18 mouse cellular contexts compared by ENCODE assay signal in the genomic region with DNA sequence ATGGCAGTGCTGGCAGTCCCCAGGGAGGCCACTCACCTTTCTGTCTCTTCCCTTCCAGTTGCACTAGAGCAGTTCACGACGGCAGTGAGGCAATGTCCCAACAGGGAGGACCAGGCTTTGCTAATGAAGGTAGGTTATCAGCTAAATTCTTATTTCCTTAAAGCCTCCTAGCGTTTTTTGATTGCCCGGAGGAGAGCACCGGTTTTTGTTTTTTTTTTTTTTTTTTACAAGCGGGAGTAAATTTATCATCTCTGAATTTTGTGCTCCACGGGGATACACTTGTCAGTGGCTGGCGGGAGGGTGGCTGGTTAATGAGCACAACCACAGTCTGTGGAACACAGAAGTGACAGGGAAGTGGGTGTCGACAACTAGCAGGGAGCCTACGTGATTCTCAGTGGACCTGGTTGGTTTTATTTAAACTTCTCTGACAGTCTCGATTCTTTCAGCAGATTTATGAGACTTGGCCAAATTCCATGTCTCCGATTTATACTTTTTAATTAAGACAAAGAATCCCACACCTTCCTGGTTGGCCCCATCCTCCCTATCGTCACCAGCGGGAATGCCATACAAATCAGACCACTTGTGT. TPM values are rescaled to one million over a fixed set of nuclear protein-coding genes. Genes with fewer than 3 reads are reported as not detected.
DNase-seq lines count a peak whose midpoint lies in the region; ATAC-seq and TF ChIP-seq lines count a peak whose summit lies in the region.
"Had no signal": no experiment of that assay in that cellular context is flagged by ENCODE, and none has a peak within 500 bp of the region (broad histone marks: within the 10 kb centered on the region; RNA-seq: fewer than 3 reads in every experiment).

No protein-coding gene starts in this region.

- ATAC-seq in heart, postnatal 0 days (ENCODE audit: insufficient read depth, low read depth), result no peak
- ATAC-seq in midbrain, embryonic 11.5 days (ENCODE audit: low FRiP score), result no peak
- ATAC-seq in midbrain, embryonic 13.5 days, result no peak
- ATAC-seq: forebrain, embryonic 16.5 days; hindbrain, embryonic 16.5 days had no signal

- TF ChIP-seq EP300 in heart, postnatal 0 days (IDR thresholded peaks at IDR 0.05; ENCODE audit: low read depth), result no peak

- peak overlapping the region; percentile 40 for H3K4me2 ChIP-seq in heart, postnatal 0 days (ENCODE audit: low read depth, low read length)
- H3K4me2 ChIP-seq in midbrain, embryonic 11.5 days, result no peak overlapping the region
- no peak overlapping the region for H3K4me2 ChIP-seq in midbrain, embryonic 13.5 days (replicated peaks)

- peak; percentile 19 to 30 for DNase-seq in frontal cortex, adult 2 months (ENCODE audit: extremely low spot score in 1 of 2, low spot score in 1 of 2)
- DNase-seq in frontal cortex, postnatal 25 days (ENCODE audit: low spot score in 2 of 2), result no peak
- DNase-seq in heart, postnatal 0 days (ENCODE audit: low spot score), result no peak
- no peak for DNase-seq in heart, postnatal 4 days
- peak; percentile 78 for DNase-seq in midbrain, embryonic 11.5 days (ENCODE audit: low spot score, missing footprints)
- peak; percentile 29 for DNase-seq in telencephalon, adult 2 months (ENCODE audit: low read depth, low spot score)
- DNase-seq in urinary bladder, postnatal 25 days (ENCODE audit: low spot score), result no peak
- DNase-seq: cerebellum, adult 11 months; cerebellum, postnatal 36 days; gastrocnemius, postnatal 25 days; kidney, adult 18-20 months; lung, adult 2 months; thymus, adult 2 months had no signal

- no peaks in the 10 kb centered on the region for H3K36me3 ChIP-seq in heart, postnatal 0 days (replicated peaks; ENCODE audit: control insufficient read depth, insufficient read depth, low read length)
- no peaks in the 10 kb centered on the region for H3K36me3 ChIP-seq in midbrain, embryonic 11.5 days (ENCODE audit: control insufficient read depth, insufficient read depth, low read length)
- no peaks in the 10 kb centered on the region for H3K36me3 ChIP-seq in midbrain, embryonic 13.5 days
- H3K36me3 ChIP-seq: embryonic facial prominence, embryonic 10.5 days had no signal

- no peak overlapping the region for H3K4me3 ChIP-seq in heart, postnatal 0 days (ENCODE audit: low read depth, low read length)
- H3K4me3 ChIP-seq in midbrain, embryonic 11.5 days (ENCODE audit: low read depth, low read length), result no peak overlapping the region
- no peak overlapping the region for H3K4me3 ChIP-seq in midbrain, embryonic 13.5 days (replicated peaks)
- H3K4me3 ChIP-seq: embryonic facial prominence, embryonic 10.5 days; erythroblast, embryonic 14.5 days had no signal

- H3K9me3 ChIP-seq in heart, postnatal 0 days (replicated peaks; ENCODE audit: control insufficient read depth, low read length), result no peaks in the 10 kb centered on the region
- H3K9me3 ChIP-seq in midbrain, embryonic 11.5 days (ENCODE audit: control insufficient read depth, low read length), result no peaks in the 10 kb centered on the region
- no peaks in the 10 kb centered on the region for H3K9me3 ChIP-seq in midbrain, embryonic 13.5 days
- H3K9me3 ChIP-seq: embryonic facial prominence, embryonic 10.5 days had no signal

- H3K4me1 ChIP-seq in heart, postnatal 0 days (ENCODE audit: control insufficient read depth, insufficient read depth), result peaks cover 18% of the 10 kb centered on the region
- H3K4me1 ChIP-seq in midbrain, embryonic 11.5 days (ENCODE audit: control insufficient read depth, insufficient read depth, low read length), result peaks cover 3% of the 10 kb centered on the region
- peaks cover under 1% of the 10 kb centered on the region; the same call in 1 of the 2 replicates for H3K4me1 ChIP-seq in midbrain, embryonic 13.5 days (replicated peaks)

- WGBS in heart, postnatal 0 days, result 17% methylated on average over 14 of the region's 14 CpGs
- WGBS in midbrain, embryonic 11.5 days, result 85% methylated on average over 14 of the region's 14 CpGs
- 80% methylated on average over 14 of the region's 14 CpGs for WGBS in midbrain, embryonic 13.5 days

- H3K9ac ChIP-seq in heart, postnatal 0 days (replicated peaks; ENCODE audit: low read depth, low read length), result no peak overlapping the region
- H3K9ac ChIP-seq in midbrain, embryonic 11.5 days (ENCODE audit: low read length), result no peak overlapping the region
- no peak overlapping the region for H3K9ac ChIP-seq in midbrain, embryonic 13.5 days (replicated peaks)

- 0 out of 2 replicates have a peak overlapping the region, but pooled peaks have one; percentile 52 for H3K27ac ChIP-seq in heart, postnatal 0 days (ENCODE audit: low read depth)
- no peak overlapping the region for H3K27ac ChIP-seq in midbrain, embryonic 11.5 days (ENCODE audit: low read depth, low read length)
- H3K27ac ChIP-seq in midbrain, embryonic 13.5 days, result no peak overlapping the region
- H3K27ac ChIP-seq: embryonic facial prominence, embryonic 10.5 days had no signal

- TF ChIP-seq CTCF in heart, postnatal 0 days (IDR thresholded peaks at IDR 0.05; ENCODE audit: low read depth), result no peak

- no peaks in the 10 kb centered on the region for H3K27me3 ChIP-seq in heart, postnatal 0 days (ENCODE audit: control insufficient read depth, insufficient read depth, low read length)
- no peaks in the 10 kb centered on the region for H3K27me3 ChIP-seq in midbrain, embryonic 11.5 days (ENCODE audit: control insufficient read depth, insufficient read depth, low read length)
- no peaks in the 10 kb centered on the region for H3K27me3 ChIP-seq in midbrain, embryonic 13.5 days

RNA-seq across cellular contexts. Expression of a gene that starts 39.4 kb away (rescaled TPM):
- polyA plus RNA-seq in frontal cortex, adult 2 months (2012; rRNA removed), result 6.5 and 8.1 TPM in 2 replicates
- 26.1 and 26.6 TPM in 2 replicates for total RNA-seq in heart, postnatal 0 days (2014; rRNA removed; ENCODE audit: low replicate concordance)
- polyA plus RNA-seq in heart, postnatal 0 days (2015; fragmentation: Nextera tagmentation; extraction: Ambion mirVana), result 18.2 and 22.4 TPM in 2 replicates
- 10 to 100 TPM; 28.2 to 29.9 TPM for total RNA-seq in heart, postnatal 4 days (2021)
- polyA plus RNA-seq in midbrain, embryonic 11.5 days (2014; fragmentation: Nextera tagmentation; extraction: Ambion mirVana), result 15.1 and 16.9 TPM in 2 replicates
- 10.6 and 13.3 TPM in 2 replicates for polyA plus RNA-seq in midbrain, embryonic 13.5 days (2015; fragmentation: Nextera tagmentation; extraction: Ambion mirVana)

Comparison
In these comparisons a context has a peak if more than half of its experiments do, and no peak if none do; other contexts are left out.
1. DNase-seq: peak in frontal cortex, adult 2 months (2 of 2), midbrain, embryonic 11.5 days (single experiment) and telencephalon, adult 2 months (single experiment); none in frontal cortex, postnatal 25 days (0 of 2), heart, postnatal 0 days (single experiment), heart, postnatal 4 days (single experiment) and urinary bladder, postnatal 25 days (single experiment).